Mouse (Mus musculus) WW6 (cell line): ENCODE results near the gene Gnb1.
A peak's percentile ranks its signal among the peaks of the same experiment; 100 is the strongest.

ENCODE experiments used
- DNase-seq: peaks from one replicate; pipeline ENCODE4 v3.0.0-alpha.2; 2013; ENCODE audit warnings: low read depth, low spot score

Gnb1 gene

DNA sequence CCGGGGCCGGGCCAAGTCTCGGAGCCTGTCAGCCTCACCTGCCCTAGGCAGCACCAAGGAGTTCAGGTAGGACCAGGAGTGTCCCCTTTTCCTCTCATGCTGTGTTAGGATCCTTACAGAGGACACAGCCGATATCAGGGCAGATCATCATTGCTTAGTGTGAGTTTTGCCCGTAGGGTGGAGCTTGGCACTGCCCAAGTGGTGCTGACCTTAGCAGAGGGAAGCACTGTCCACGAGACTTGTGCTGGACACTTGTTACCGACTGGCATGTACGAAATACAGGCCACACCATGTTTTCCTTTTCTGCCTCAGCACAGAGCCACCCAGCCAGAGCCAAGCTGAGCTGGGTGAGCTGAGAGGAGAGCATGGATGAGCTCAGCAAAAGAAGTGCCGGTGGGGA is 86.0 kb downstream of the Gnb1 start:
- no peak for DNase-seq

DNA sequence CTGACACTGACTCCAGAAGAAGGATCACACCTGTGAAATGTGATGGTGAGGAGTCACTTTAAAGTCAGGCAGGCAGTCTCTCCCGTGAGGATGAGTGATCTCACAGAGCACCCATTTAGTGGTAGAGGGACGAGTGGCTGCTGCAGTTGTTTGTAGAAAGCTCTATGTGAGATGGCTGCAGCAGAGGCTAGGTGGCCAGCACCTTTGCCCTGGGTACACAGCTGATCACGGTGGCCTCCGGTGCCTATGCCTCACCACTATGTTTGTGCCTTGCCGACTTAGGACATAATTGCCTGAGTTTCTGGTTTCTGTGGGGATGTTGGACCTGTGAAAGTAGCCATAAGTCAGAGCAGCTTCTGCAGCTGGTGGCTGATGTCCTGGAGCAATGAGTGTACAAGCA is 86.6 kb downstream of the Gnb1 start:
- DNase-seq = no peak

DNA sequence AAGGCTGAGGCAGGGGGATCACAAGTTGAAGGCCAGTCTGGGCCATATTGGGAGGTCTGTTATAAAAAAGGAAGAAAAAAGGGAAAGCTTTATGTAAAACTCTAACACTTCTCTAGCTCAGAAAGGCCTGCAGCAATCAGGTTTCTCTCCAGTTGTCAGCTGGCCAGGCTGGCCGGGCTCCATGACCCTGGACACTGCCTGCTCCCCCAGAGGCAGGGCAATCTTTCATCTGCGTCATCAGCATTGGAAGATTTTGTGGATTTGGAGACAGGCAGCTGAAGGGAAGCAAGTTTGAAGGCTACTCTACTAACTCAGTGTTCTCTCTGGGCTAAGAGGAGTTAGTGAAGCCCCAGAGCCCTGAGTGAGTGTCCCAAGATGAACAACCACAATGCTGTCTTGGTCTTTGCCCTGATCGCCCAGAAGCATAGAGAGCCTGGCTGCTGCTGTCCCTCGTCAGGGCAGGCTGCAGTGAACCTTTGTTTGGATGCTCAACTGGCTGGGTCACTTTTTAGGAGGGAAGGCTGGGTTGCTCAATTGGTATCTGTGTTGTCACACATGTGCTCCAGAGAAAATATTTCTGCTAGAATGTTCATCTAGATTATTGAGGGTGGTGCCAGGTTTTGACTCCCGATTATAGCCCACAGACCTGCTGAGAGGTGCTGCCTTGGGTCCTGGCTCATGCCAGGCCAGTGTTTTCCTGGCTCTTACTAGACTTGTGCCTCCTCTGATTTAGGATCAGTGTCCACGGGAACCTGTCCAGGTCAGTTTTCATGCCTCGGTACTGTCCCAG is 87.4 kb downstream of the Gnb1 start:
- no peak for DNase-seq

GRCm38 (mm10) chr4:155580420-155580819 is 89.3 kb downstream of the Gnb1 start:
- DNase-seq = no peak

DNA sequence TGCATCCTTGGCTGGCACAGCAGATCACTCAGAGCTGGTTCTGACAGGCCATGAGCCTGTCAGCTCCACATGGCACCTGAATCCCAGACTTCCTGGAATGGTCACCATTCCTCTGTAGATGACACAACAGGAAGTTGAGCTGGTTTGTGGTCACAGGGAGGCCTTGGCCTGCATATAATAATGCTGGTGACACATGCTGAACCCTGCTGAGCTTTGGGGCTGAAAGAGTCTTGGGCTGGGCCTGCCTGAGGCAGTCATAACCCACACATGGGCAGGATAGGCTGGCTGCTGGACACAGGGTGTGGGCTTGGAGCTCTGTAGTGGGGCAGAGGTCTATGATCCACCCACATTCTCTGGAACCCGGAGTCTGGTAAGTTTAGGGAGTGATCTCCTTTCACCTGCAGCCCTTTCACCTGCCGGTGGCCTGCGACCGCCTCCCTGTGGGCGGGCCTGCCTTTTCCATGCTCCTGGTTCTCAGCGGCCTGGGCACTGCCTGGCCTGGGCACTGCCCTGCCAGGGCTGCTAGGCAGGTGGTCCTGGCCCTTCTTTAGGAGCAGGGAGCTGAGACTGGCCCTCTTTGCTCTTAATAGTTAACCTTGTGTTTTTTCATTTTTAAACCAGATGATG is 91.2 kb downstream of the Gnb1 start:
- no peak for DNase-seq

- no peak for DNase-seq
These were observed 98.2 kb downstream of the Gnb1 start for GRCm38 (mm10) chr4:155589356-155589755.

GRCm38 (mm10) chr4:155591012-155591719 is 100.0 kb downstream of the Gnb1 start:
- no peak for DNase-seq

DNA sequence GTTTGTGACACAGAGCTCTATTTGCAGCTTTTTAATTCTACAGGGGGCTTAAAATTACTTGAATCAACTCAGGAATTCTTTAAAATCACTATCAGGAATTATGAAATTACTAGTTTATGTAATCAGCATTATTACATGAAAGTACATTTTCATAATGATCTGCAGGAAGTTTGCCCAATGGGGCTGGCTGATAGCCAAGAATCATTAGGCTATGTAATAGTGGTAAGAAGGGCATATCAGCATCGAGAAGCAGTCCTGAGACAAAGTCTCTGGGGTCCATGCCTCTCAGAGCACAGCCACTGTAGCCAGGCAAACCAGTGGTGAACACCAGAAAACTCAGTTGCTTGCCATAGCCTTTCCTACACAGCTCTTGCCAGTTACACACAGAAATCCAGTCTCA is 102.6 kb downstream of the Gnb1 start:
- no peak for DNase-seq

DNA sequence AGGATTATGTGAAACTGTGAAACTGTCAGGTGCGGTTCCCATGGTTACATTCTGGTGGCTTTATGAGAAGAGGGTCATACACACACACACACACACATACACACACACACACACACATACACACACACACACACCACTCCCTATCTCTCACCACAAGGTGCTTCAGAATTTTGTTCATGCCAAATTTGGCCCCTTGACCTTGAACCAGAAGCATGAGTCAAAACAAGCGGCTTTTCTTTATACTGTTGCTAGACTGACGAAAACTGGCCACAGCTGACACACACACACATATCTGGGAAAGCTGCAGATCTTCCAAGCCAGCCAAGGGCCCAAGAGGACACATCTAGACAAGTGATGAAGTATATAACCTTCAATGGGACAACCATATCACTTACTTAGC is 104.6 kb downstream of the Gnb1 start:
- DNase-seq = no peak

DNA sequence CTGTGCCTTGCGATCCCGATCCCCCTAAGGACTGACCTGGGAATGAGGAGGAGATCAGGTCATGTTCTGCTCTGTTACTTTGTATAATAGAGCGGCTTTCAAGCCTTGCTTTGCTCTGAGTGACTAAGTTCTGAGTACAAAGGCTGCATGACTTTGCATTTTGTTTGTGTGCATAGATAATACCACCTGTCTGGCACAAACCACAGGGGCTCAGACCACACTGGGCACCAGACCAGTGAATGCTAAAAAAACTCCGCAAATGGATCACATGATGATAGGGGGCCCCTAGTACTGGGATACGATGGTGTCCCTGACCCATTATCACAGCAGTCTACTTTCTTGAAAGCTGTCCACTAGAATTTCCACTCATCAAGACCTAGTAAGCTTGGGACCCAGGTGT is 105.4 kb downstream of the Gnb1 start:
- no peak for DNase-seq

DNA sequence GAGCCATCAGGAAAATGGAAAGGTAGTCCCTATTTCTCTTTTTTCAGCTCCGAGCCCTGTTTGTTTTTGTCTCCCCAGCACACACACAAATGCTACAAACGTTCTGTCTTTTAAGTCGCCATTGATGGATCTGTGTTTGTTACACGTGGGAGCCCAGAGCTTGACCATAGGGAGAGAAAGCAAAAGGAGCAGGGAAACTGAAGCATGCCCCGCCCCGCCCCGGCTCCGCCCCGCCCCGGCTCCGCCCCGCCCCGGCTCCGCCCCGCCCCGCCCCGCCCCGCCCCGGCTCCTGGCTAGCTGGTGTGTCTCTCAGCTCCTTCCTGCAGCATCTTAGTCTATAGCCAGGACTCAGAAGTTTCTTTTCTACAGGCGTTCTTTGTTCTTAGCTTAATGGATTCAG is 107.4 kb downstream of the Gnb1 start:
- DNase-seq = no peak

DNA sequence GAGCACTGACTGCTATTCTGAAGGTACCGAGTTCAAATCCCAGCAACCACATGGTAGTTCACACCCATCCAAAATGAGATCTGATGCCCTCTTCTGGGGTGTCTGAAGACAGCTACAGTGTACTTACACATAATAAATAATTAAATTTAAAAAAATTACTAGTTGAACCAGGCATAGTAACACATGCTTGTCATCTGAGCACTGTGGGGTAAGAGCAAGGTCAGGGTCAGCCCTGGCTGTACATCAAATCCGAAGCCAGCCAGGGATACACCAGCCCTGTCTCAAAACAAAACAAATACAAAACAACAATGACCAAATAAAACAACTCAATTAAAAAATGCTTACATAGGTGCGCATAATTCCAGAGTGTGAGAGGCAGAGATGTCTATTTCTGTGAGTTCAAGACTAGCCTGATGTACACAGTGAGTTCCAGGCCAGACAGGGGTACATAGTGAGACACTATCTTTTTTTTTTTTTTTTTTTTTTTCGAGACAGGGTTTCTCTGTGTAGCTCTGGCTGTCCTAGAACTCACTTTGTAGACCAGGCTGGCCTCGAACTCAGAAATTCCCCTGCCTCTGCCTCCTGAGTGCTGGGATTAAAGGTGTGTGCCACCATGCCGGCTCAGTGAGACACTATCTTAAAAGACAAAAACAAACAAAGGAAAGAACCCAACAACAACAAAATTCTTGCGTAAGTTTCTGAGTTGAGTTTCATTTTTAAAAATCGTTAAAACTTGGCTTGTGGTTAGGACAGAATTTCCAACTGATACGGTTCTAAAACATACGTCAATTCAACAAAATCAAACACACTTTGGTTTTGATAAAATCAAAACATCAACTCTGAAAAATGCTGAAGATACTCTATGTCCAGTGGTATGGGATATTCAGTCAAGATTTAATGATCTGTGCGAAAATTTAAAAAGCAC is 109.0 kb downstream of the Gnb1 start:
- no peak for DNase-seq

- peak; percentile 81 for DNase-seq
These were observed 110.2 kb downstream of the Gnb1 start, which contains the start of gene Slc35e2 for GRCm38 (mm10) chr4:155601091-155601996. TSS of gene Slc35e2 (plus strand) at chr4:155601416.

GRCm38 (mm10) chr4:155601997-155602456 is 110.9 kb downstream of the Gnb1 start:
- no peak for DNase-seq

DNA sequence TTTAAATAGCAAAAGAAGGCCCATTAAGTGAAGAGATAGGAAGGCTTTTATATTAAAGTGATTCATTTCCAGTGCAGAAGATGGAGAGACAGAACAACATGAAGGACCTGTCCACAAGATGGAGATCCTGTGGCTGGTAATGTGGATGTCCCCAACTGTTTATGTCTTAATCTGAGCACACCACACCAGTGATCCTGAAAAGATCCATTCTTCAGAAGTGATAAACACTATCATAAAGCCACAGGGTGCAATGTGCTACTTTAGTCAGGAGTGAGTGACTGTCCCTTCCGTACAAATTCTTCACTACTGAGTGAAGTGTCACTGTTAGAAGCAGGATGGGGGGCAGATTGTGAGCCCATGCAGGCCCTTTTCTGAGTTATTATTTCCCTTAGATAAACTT is 111.6 kb downstream of the Gnb1 start:
- DNase-seq = no peak

GRCm38 (mm10) chr4:155603801-155604200 is 112.6 kb downstream of the Gnb1 start:
- DNase-seq = no peak

DNA sequence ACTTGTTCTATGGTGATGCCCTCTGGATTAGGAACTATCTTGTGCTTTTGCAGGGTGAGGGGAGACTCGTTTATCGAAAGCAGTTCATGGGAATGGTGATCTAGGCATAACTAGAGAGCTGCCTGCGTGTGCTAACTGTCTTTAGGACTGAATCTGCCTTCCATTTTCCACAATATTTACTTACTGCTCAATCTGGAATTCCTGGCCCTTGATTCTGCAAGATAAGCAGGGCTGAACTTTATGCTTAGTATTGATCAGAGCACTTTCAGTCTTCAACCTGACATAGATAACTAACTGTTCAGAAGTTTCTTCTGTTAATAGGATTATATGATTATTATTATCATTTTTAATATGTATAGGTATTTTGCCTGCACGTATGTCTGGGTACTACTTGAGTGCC is 114.0 kb downstream of the Gnb1 start:
- DNase-seq = no peak

GRCm38 (mm10) chr4:155606825-155607224 is 115.7 kb downstream of the Gnb1 start:
- DNase-seq = no peak
